Mouse (Mus musculus): ENCODE data around the gene Ufsp2. TPM values are rescaled to one million over a fixed set of nuclear protein-coding genes. Genes with fewer than 3 reads are reported as not detected.

Gene Ufsp2
- polyA plus RNA-seq, 1 experiment from 2014 or later, result 74.1 TPM

- Histone ChIP-seq H3K4me3 (ENCODE audit: low read length) (no peak overlapping the region), H3K9ac (ENCODE audit: low read depth, low read length) (no peak overlapping the region), H3K27me3 (ENCODE audit: control insufficient read depth, insufficient read depth, low read length) (no peaks in the 10 kb centered on the region), H3K9me3 (ENCODE audit: control insufficient read depth, low read length) (no peaks in the 10 kb centered on the region), H3K4me2 (replicated peaks; ENCODE audit: low read depth, low read length) (no peak overlapping the region), H3K27ac (ENCODE audit: low read depth, low read length) (no peak overlapping the region), H3K4me1 (ENCODE audit: control insufficient read depth, insufficient read depth, low read length) (no peaks in the 10 kb centered on the region), H3K36me3 (ENCODE audit: control insufficient read depth, insufficient read depth, low read length) (peaks cover 39% of the 10 kb centered on the region)
- no peak for ATAC-seq (ENCODE audit: low FRiP score, low TSS enrichment)
- 78% methylated on average over 2 of the region's 2 CpGs for WGBS
These were observed 12.9 kb downstream of the Ufsp2 start for GRCm38 (mm10) chr8:45988189-45988588.

- Histone ChIP-seq H3K4me1 (ENCODE audit: control insufficient read depth, insufficient read depth, low read length) (no peaks in the 10 kb centered on the region), H3K27ac (ENCODE audit: low read depth, low read length) (no peak overlapping the region), H3K9me3 (ENCODE audit: control insufficient read depth, low read length) (no peaks in the 10 kb centered on the region), H3K36me3 (ENCODE audit: control insufficient read depth, insufficient read depth, low read length) (peaks cover 34% of the 10 kb centered on the region), H3K9ac (ENCODE audit: low read depth, low read length) (no peak overlapping the region), H3K27me3 (ENCODE audit: control insufficient read depth, insufficient read depth, low read length) (no peaks in the 10 kb centered on the region), H3K4me2 (replicated peaks; ENCODE audit: low read depth, low read length) (no peak overlapping the region), H3K4me3 (ENCODE audit: low read length) (no peak overlapping the region)
- 88% methylated on average over 4 of the region's 4 CpGs for WGBS
- no peak for ATAC-seq (ENCODE audit: low FRiP score, low TSS enrichment)
These were observed 15.4 kb downstream of the Ufsp2 start for GRCm38 (mm10) chr8:45990631-45991310.

- H3K27me3 ChIP-seq (ENCODE audit: control insufficient read depth, insufficient read depth, low read length), result no peaks in the 10 kb centered on the region
- no peak overlapping the region for H3K27ac ChIP-seq (ENCODE audit: low read depth, low read length)
- H3K4me3 ChIP-seq (ENCODE audit: low read length), result no peak overlapping the region
- no peak for ATAC-seq (ENCODE audit: low FRiP score, low TSS enrichment)
- no peaks in the 10 kb centered on the region for H3K9me3 ChIP-seq (ENCODE audit: control insufficient read depth, low read length)
- H3K36me3 ChIP-seq (ENCODE audit: control insufficient read depth, insufficient read depth, low read length), result peaks cover 41% of the 10 kb centered on the region
- no peak overlapping the region for H3K4me2 ChIP-seq (replicated peaks; ENCODE audit: low read depth, low read length)
- 94% methylated on average over 2 of the region's 2 CpGs for WGBS
- no peak overlapping the region for H3K9ac ChIP-seq (ENCODE audit: low read depth, low read length)
- no peaks in the 10 kb centered on the region for H3K4me1 ChIP-seq (ENCODE audit: control insufficient read depth, insufficient read depth, low read length)
These were observed 18.8 kb downstream of the Ufsp2 start for GRCm38 (mm10) chr8:45994111-45994510.

GRCm38 (mm10) chr8:45995576-45995975, 20.2 kb downstream of the Ufsp2 start:
- H3K4me3 ChIP-seq (ENCODE audit: low read length), result no peak overlapping the region
- no peak overlapping the region for H3K4me2 ChIP-seq (replicated peaks; ENCODE audit: low read depth, low read length)
- no peak for ATAC-seq (ENCODE audit: low FRiP score, low TSS enrichment)
- no peak overlapping the region for H3K27ac ChIP-seq (ENCODE audit: low read depth, low read length)
- WGBS, result 90% methylated on average over 3 of the region's 3 CpGs
- no peak overlapping the region for H3K9ac ChIP-seq (ENCODE audit: low read depth, low read length)
- no peaks in the 10 kb centered on the region for H3K4me1 ChIP-seq (ENCODE audit: control insufficient read depth, insufficient read depth, low read length)
- H3K27me3 ChIP-seq (ENCODE audit: control insufficient read depth, insufficient read depth, low read length), result no peaks in the 10 kb centered on the region
- H3K9me3 ChIP-seq (ENCODE audit: control insufficient read depth, low read length), result no peaks in the 10 kb centered on the region
- H3K36me3 ChIP-seq (ENCODE audit: control insufficient read depth, insufficient read depth, low read length), result peaks cover 41% of the 10 kb centered on the region

DNA sequence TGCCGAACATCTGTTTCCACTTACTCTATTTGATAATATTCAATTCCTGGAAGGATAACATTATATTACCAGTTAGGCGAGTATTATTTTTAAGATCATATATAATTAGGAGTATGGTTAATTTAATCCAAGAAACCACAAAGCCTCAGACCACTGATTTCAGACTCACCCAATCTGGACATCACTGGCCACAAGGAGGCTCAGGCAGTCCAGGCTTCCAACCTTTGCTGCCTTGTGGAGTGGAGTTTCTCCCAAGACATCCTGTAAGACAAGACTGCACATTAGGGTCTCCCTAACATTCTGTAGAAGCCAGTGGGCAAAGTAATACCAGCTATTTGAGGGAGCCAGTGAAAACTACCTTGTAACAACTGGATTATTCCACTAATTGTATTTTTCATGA, 22.9 kb downstream of the Ufsp2 start:
- Histone ChIP-seq H3K9me3 (ENCODE audit: control insufficient read depth, low read length) (no peaks in the 10 kb centered on the region), H3K27me3 (ENCODE audit: control insufficient read depth, insufficient read depth, low read length) (no peaks in the 10 kb centered on the region), H3K27ac (ENCODE audit: low read depth, low read length) (no peak overlapping the region), H3K4me1 (ENCODE audit: control insufficient read depth, insufficient read depth, low read length) (no peaks in the 10 kb centered on the region), H3K36me3 (ENCODE audit: control insufficient read depth, insufficient read depth, low read length) (peaks cover 30% of the 10 kb centered on the region), H3K4me3 (ENCODE audit: low read length) (no peak overlapping the region), H3K9ac (ENCODE audit: low read depth, low read length) (no peak overlapping the region), H3K4me2 (replicated peaks; ENCODE audit: low read depth, low read length) (no peak overlapping the region)
- 86% methylated on average over 2 of the region's 2 CpGs for WGBS
- no peak for ATAC-seq (ENCODE audit: low FRiP score, low TSS enrichment)

DNA sequence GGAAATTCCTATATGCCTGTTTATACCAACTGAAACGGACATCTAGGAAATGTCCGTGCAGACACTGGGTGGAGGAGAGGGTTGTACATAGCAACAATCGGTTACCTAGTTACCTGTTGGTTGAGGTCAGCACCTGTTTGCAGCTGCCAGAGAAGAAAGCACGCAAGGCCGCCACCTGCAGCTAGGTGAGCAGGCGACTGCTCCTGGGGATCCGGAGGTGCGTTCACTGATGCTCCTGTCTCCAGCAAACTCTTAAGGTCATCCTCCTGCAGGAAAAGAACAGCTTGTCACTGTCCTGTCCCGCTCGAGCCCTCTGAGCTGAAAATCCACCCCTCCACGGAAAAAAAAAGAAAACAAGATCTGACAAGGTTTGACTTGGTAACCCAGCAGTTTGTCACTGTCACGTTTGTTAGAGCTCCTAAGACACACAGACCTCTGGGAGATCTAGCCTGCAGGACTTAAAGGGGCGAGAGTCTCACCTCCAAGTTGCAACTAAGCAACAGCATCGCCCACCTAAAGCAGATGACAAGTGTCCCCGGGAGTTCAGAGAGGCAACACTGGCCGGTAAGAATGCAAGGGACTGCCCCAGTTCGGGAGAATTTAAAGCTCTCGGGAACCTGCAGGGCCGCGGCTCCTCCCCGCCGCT, 23.9 kb downstream of the Ufsp2 start, which contains the start of gene Lrp2bp:
Gene Lrp2bp (plus strand): TSS at position 166 of the 646 bp plus-strand sequence.
- H3K4me1 ChIP-seq (ENCODE audit: control insufficient read depth, insufficient read depth, low read length), result no peaks in the 10 kb centered on the region
- ATAC-seq (ENCODE audit: low FRiP score, low TSS enrichment), result peak; percentile 21
- no peaks in the 10 kb centered on the region for H3K27me3 ChIP-seq (ENCODE audit: control insufficient read depth, insufficient read depth, low read length)
- peaks cover 22% of the 10 kb centered on the region for H3K36me3 ChIP-seq (ENCODE audit: control insufficient read depth, insufficient read depth, low read length)
- H3K27ac ChIP-seq (ENCODE audit: low read depth, low read length), result peak within 1 kb of the TSS; percentile 95
- H3K4me3 ChIP-seq (ENCODE audit: low read length), result peak within 1 kb of the TSS; percentile 43
- peak within 1 kb of the TSS; percentile 76 for H3K9ac ChIP-seq (ENCODE audit: low read depth, low read length)
- H3K9me3 ChIP-seq (ENCODE audit: control insufficient read depth, low read length), result no peaks in the 10 kb centered on the region
- peak within 1 kb of the TSS; percentile 64 for H3K4me2 ChIP-seq (replicated peaks; ENCODE audit: low read depth, low read length)
- 1% methylated on average over 22 of the region's 22 CpGs for WGBS

DNA sequence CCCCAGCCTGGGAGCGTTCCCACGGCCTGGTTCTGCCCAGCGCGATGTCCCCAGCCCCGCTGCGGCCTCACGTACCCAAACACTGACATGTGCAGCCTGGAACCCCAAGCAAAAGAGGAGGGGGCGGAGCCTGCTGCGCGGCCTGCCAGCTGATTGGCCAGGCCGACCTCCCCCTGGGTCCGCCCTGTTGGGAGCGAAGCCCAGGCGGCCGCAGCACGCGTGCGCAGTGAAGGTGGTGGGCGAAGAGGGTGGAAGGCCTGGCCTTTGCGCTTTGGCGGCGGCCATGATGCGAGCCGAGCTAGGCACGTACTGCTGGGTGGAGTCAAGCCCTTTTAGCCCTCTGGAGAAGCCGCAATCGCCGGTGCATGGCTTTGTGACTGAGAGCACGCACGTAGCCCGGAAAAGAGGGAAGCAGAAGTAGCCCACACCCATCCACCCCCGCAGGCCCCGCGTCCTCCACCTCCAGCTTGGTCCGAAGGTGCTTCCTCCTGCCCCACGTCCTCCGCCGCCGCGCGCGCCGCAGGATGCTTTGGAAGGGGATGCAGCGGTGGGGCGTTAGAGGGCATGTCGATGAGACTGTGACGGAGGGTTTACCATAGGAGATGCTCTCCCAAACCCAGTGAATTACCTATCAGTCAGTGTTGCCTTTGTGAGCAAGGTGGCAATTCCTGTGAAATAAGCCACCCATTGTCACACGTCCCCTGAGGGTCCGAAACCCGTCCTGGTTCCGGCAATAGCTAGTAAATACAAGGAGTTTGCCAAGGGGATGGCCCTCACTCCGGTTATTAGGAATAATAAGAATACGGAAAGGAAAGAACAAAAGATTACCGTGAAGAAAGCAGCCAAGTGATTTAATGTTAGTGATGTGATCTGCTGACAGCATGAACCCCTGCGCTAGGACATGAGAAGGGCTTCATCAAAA, 24.7 kb downstream of the Ufsp2 start:
- peak; percentile 99 for ATAC-seq (ENCODE audit: low FRiP score, low TSS enrichment)
- 5% methylated on average over 55 of the region's 55 CpGs for WGBS
- H3K9ac ChIP-seq (ENCODE audit: low read depth, low read length), result peak overlapping the region; percentile 76

GRCm38 (mm10) chr8:46005596-46005995, 30.3 kb downstream of the Ufsp2 start, which contains the start of gene Ankrd37:
Ankrd37 (minus strand) TSS chr8:46005707.
- WGBS, result 73% methylated on average over 4 of the region's 4 CpGs
- Histone ChIP-seq H3K36me3 (ENCODE audit: control insufficient read depth, insufficient read depth, low read length) (no peaks in the 10 kb centered on the region), H3K27ac (ENCODE audit: low read depth, low read length) (no peak within 1 kb of the TSS), H3K4me1 (ENCODE audit: control insufficient read depth, insufficient read depth, low read length) (no peaks in the 10 kb centered on the region), H3K9ac (ENCODE audit: low read depth, low read length) (no peak within 1 kb of the TSS), H3K9me3 (ENCODE audit: control insufficient read depth, low read length) (no peaks in the 10 kb centered on the region), H3K4me2 (replicated peaks; ENCODE audit: low read depth, low read length) (no peak within 1 kb of the TSS), H3K27me3 (ENCODE audit: control insufficient read depth, insufficient read depth, low read length) (no peaks in the 10 kb centered on the region), H3K4me3 (ENCODE audit: low read length) (no peak within 1 kb of the TSS)
- no peak for ATAC-seq (ENCODE audit: low FRiP score, low TSS enrichment)

More for the DNA sequence above, 24.7 kb downstream of the Ufsp2 start:
- Histone ChIP-seq H3K4me1 (ENCODE audit: control insufficient read depth, insufficient read depth, low read length) (no peaks in the 10 kb centered on the region), H3K4me3 (ENCODE audit: low read length) (peak overlapping the region; percentile 43), H3K27ac (ENCODE audit: low read depth, low read length) (peak overlapping the region; percentile 95), H3K27me3 (ENCODE audit: control insufficient read depth, insufficient read depth, low read length) (no peaks in the 10 kb centered on the region), H3K9me3 (ENCODE audit: control insufficient read depth, low read length) (no peaks in the 10 kb centered on the region), H3K4me2 (replicated peaks; ENCODE audit: low read depth, low read length) (peak overlapping the region; percentile 64), H3K36me3 (ENCODE audit: control insufficient read depth, insufficient read depth, low read length) (peaks cover 22% of the 10 kb centered on the region)

Data from kidney, embryonic 14.5 days (tissue).